ENCODE assay signal across 20 mouse cellular contexts in the genomic region with DNA sequence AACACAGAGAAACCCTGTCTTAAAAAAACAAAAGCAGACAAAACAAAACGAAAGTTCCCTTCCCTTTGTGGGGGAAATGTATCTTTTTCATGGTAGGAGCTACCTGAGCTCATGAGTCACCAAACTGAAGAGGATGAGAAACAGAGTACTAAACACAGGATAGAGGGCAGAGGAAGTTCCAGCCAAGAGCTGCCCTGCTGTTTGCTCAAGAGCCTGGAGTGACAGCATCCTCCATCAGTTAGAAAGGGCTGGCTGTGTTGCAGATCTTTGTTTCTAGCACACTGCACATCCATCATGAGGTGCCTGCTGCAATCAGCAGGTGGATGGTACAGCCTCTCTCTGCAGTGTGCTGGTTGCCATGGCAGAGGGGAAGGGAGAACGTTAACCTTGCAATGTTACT. TPM values are rescaled to one million over a fixed set of nuclear protein-coding genes. Genes with fewer than 3 reads are reported as not detected.
"Had no signal": no experiment of that assay in that cellular context is flagged by ENCODE, and none has a peak within 500 bp of the region (broad histone marks: within the 10 kb centered on the region; RNA-seq: fewer than 3 reads in every experiment).

No protein-coding gene starts in this region.

- H3K4me3 ChIP-seq: kidney, embryonic 15.5 days; limb, embryonic 12.5 days; liver, embryonic 13.5 days; lung, embryonic 15.5 days; megakaryocyte, embryonic 14.5 days; midbrain, embryonic 12.5 days; neural tube, embryonic 15.5 days had no signal

- H3K9ac ChIP-seq: kidney, embryonic 15.5 days; limb, embryonic 12.5 days; liver, embryonic 13.5 days; liver, postnatal 0 days; lung, embryonic 15.5 days; midbrain, embryonic 12.5 days; neural tube, embryonic 15.5 days had no signal

- DNase-seq: kidney, adult 2 months; kidney, postnatal 25 days; liver; liver, embryonic 13.5 days; liver, postnatal 0 days; lung, postnatal 14 days; right cerebral cortex, adult 18-20 months; right cerebral cortex, postnatal 25 days; thymus, postnatal 25 days had no signal

- H3K36me3 ChIP-seq: kidney, embryonic 15.5 days; limb, embryonic 12.5 days; liver, embryonic 13.5 days; lung, embryonic 15.5 days; midbrain, embryonic 12.5 days; neural tube, embryonic 15.5 days had no signal

- H3K27me3 ChIP-seq: kidney, embryonic 15.5 days; limb, embryonic 12.5 days; liver, embryonic 13.5 days; lung, embryonic 15.5 days; megakaryocyte, embryonic 14.5 days; neural tube, embryonic 15.5 days had no signal

- ATAC-seq: liver, postnatal 0 days had no signal

- H3K4me2 ChIP-seq: kidney, embryonic 15.5 days; limb, embryonic 12.5 days; liver, embryonic 13.5 days; lung, embryonic 15.5 days; midbrain, embryonic 12.5 days; neural tube, embryonic 15.5 days had no signal

- H3K9me3 ChIP-seq: kidney, embryonic 15.5 days; limb, embryonic 12.5 days; liver, embryonic 13.5 days; lung, embryonic 15.5 days; megakaryocyte, embryonic 14.5 days; midbrain, embryonic 12.5 days; neural tube, embryonic 15.5 days had no signal

- H3K27ac ChIP-seq: kidney, embryonic 15.5 days; limb, embryonic 12.5 days; liver, embryonic 13.5 days; lung, embryonic 15.5 days; macrophage; midbrain, embryonic 12.5 days; neural tube, embryonic 15.5 days; stomach, postnatal 0 days had no signal

RNA-seq across cellular contexts. Expression of a gene that starts 27.3 kb away (rescaled TPM):
- polyA plus RNA-seq: kidney, adult 2 months; kidney, embryonic 15.5 days; limb, embryonic 12.5 days; liver, embryonic 13.5 days; macrophage; midbrain, embryonic 12.5 days; midbrain, postnatal 0 days; neural tube, embryonic 11.5 days; neural tube, embryonic 15.5 days; stomach, postnatal 0 days; urinary bladder, adult 2 months had no signal
